Mouse (Mus musculus) heart, postnatal 0 days (tissue): ENCODE data around the gene Nop56. TPM values are rescaled to one million over a fixed set of nuclear protein-coding genes. Genes with fewer than 3 reads are reported as not detected.

Experiments used
- ATAC-seq: fragments of 200-750 bp; cut with Nextera tagmentation; 2 replicates; pipeline ENCODE4 v1.8.0; 2017; ENCODE audit warnings: low read depth, moderate number of reproducible peaks, moderate library complexity; ENCODE audit not compliant: insufficient read depth
- DNase-seq: peaks from one replicate; pipeline ENCODE4 v3.0.0-alpha.2; 2016; ENCODE audit warnings: low spot score
- H3K27ac ChIP-seq: fragments of 300-500 bp; sonication (generic); 2 replicates; pipeline ENCODE4 v1.5.1; 2014; ENCODE audit warnings: low read depth, mild to moderate bottlenecking
- H3K27me3 ChIP-seq: fragments of 300-500 bp; sonication (generic); 2 replicates; pipeline ENCODE4 v1.6.1; 2014; ENCODE audit warnings: low read length, mixed read lengths; ENCODE audit not compliant: control insufficient read depth, insufficient read depth
- H3K36me3 ChIP-seq: fragments of 300-500 bp; sonication (generic); replicated peaks from 2 replicates; pipeline ENCODE4 v1.6.1; 2014; ENCODE audit warnings: low read length, mixed read lengths; ENCODE audit not compliant: control insufficient read depth, insufficient read depth
- H3K4me1 ChIP-seq: fragments of 300-500 bp; sonication (generic); 2 replicates; pipeline ENCODE4 v1.6.1; 2014; ENCODE audit warnings: antibody characterized with exemption; ENCODE audit not compliant: control insufficient read depth, insufficient read depth
- H3K4me2 ChIP-seq: fragments of 300-500 bp; sonication (generic); 2 replicates; pipeline ENCODE4 v1.6.1; 2014; ENCODE audit warnings: low read depth, mild to moderate bottlenecking, low read length, moderate library complexity
- H3K4me3 ChIP-seq: fragments of 300-500 bp; sonication (generic); 2 replicates; pipeline ENCODE4 v1.5.1; 2014; ENCODE audit warnings: low read depth, low read length
- H3K9ac ChIP-seq: fragments of 300-500 bp; sonication (generic); replicated peaks from 2 replicates; pipeline ENCODE4 v1.6.1; 2014; ENCODE audit warnings: low read depth, low read length, mixed read lengths
- H3K9me3 ChIP-seq: fragments of 300-500 bp; sonication (generic); replicated peaks from 2 replicates; pipeline ENCODE4 v1.6.1; 2016; ENCODE audit warnings: low read length; ENCODE audit not compliant: control insufficient read depth
- CTCF ChIP-seq: IDR thresholded peaks from 2 replicates; pipeline ENCODE4 v1.5.1; 2016; ENCODE audit warnings: antibody characterized with exemption, control low read depth, low read depth
- EP300 ChIP-seq: IDR thresholded peaks from 2 replicates; pipeline ENCODE4 v1.6.1; 2016; ENCODE audit warnings: antibody characterized with exemption, low read depth
- WGBS: fragments of 180-500 bp; shearing (Covaris S2); extraction: QIAGEN DNeasy Blood & Tissue Kit; methylation state at CpG from one replicate; pipeline ENCODE4 v1.1.7; 2014; 5-methylcytosine and 5-hydroxymethylcytosine counted together
- polyA plus RNA-seq: library from polyadenylated mRNA; unstranded; fragments of >200 nt; fragmentation: Nextera tagmentation; extraction: Ambion mirVana; gene quantifications from 2 replicates; pipeline ENCODE4 v1.2.1, GENCODE M21; 2015
- total RNA-seq: library from RNA; depleted of rRNA; stranded (reverse); fragments of >200 nt; gene quantifications from 2 replicates; pipeline ENCODE4 v1.2.3, GENCODE M21; 2014; ENCODE audit warnings: low replicate concordance

Gene Nop56
- total and polyA plus RNA-seq, 2 experiments from 2014 or later = 50.9 to 57.6 TPM

DNA sequence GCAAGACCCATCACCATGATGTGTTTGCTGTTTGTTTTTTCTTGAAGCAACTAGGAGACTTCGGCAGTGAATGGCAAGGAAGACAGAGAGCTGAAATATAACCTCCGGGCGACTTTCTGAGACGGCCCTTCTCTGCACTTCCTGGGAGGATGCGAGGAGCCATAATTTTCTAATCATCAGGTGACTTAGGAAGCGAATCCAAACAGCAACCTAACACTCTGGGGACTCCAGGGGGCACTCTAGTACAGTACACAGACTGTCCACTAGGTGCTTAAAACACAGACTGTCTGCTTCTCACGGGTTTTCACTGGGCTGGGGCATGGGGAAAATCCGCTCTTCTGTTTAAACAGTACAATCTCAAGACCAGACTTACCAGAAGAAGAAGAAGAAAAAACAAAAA, 17.2 kb downstream of the Nop56 start:
- no peak overlapping the region for H3K4me3 ChIP-seq
- no peaks in the 10 kb centered on the region for H3K9me3 ChIP-seq
- TF ChIP-seq CTCF (peak; percentile 92), EP300 (no peak)
- peak overlapping the region; percentile 30; the same call in 1 of the 2 replicates for H3K4me2 ChIP-seq
- 9% methylated on average over 8 of the region's 8 CpGs for WGBS
- H3K27ac ChIP-seq = no peak overlapping the region
- no peak overlapping the region for H3K9ac ChIP-seq
- peaks cover 8% of the 10 kb centered on the region; the same call in 1 of the 2 replicates for H3K4me1 ChIP-seq
- no peaks in the 10 kb centered on the region for H3K36me3 ChIP-seq
- H3K27me3 ChIP-seq = peaks cover 28% of the 10 kb centered on the region
- DNase-seq = peak; percentile 84
- peak; percentile 80 for ATAC-seq

GRCm38 (mm10) chr2:130293009-130293408, 18.8 kb downstream of the Nop56 start:
- Histone ChIP-seq H3K4me2 (no peak overlapping the region), H3K9me3 (no peaks in the 10 kb centered on the region), H3K9ac (no peak overlapping the region), H3K27ac (no peak overlapping the region), H3K36me3 (no peaks in the 10 kb centered on the region), H3K4me1 (peaks cover 8% of the 10 kb centered on the region; the same call in 1 of the 2 replicates), H3K27me3 (peaks cover 42% of the 10 kb centered on the region), H3K4me3 (no peak overlapping the region)
- TF ChIP-seq EP300 (no peak), CTCF (no peak)
- WGBS = 53% methylated on average over 3 of the region's 3 CpGs
- ATAC-seq (no peak), DNase-seq (no peak)

DNA sequence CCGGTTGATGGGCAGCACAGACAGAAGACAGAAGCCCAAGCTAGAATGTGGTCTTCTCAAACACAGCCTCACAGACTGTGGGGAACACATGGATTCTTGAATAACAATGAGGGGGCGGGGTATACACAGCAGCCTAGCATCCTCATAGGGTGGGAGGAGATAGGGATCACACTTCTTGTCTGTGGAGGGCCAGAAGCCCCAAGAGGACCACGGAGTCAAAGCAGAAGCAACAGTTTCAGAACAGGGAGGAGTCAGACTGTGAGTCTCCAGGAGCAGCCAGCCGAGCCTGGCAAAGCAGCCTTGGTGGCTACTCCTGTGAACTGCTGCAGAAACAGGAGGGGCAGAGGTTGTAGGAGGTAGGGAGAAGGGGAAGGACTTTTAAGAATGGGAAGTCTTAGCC, 19.3 kb downstream of the Nop56 start:
- DNase-seq = no peak
- Histone ChIP-seq H3K4me2 (no peak overlapping the region), H3K27me3 (peaks cover 42% of the 10 kb centered on the region), H3K27ac (no peak overlapping the region), H3K9me3 (no peaks in the 10 kb centered on the region), H3K4me1 (peaks cover 8% of the 10 kb centered on the region; the same call in 1 of the 2 replicates), H3K4me3 (no peak overlapping the region), H3K36me3 (no peaks in the 10 kb centered on the region), H3K9ac (no peak overlapping the region)
- no peak for ATAC-seq
- WGBS = 12% methylated on average over 4 of the region's 4 CpGs
- TF ChIP-seq EP300 = no peak
- TF ChIP-seq CTCF = no peak

GRCm38 (mm10) chr2:130294218-130294935, 20.1 kb downstream of the Nop56 start:
- no peak for ATAC-seq
- no peak for DNase-seq

GRCm38 (mm10) chr2:130294936-130295277, 20.7 kb downstream of the Nop56 start, which contains the start of gene Ebf4:
TSS of gene Ebf4 (plus strand) at chr2:130295169.
- 1% methylated on average over 16 of the region's 39 CpGs for WGBS
- H3K4me3 ChIP-seq = peak within 1 kb of the TSS; percentile 56
- H3K27me3 ChIP-seq = peaks cover 42% of the 10 kb centered on the region
- H3K4me1 ChIP-seq = peaks cover 8% of the 10 kb centered on the region; the same call in 1 of the 2 replicates
- DNase-seq (no peak), ATAC-seq (peak; percentile 64)
- H3K36me3 ChIP-seq = no peaks in the 10 kb centered on the region
- no peaks in the 10 kb centered on the region for H3K9me3 ChIP-seq
- TF ChIP-seq EP300 = no peak
- no peak for TF ChIP-seq CTCF
- H3K27ac ChIP-seq = no peak within 1 kb of the TSS
- peak within 1 kb of the TSS; percentile 60 for H3K9ac ChIP-seq
- peak within 1 kb of the TSS; percentile 90 for H3K4me2 ChIP-seq

More at GRCm38 (mm10) chr2:130294218-130294935, 20.1 kb downstream of the Nop56 start:
- Histone ChIP-seq H3K27ac (no peak overlapping the region), H3K4me3 (peak overlapping the region; percentile 56), H3K4me2 (peak overlapping the region; percentile 90), H3K27me3 (peaks cover 42% of the 10 kb centered on the region), H3K9ac (peak overlapping the region; percentile 60), H3K36me3 (no peaks in the 10 kb centered on the region), H3K4me1 (peaks cover 8% of the 10 kb centered on the region; the same call in 1 of the 2 replicates), H3K9me3 (no peaks in the 10 kb centered on the region)
- 10% methylated on average over 20 of the region's 20 CpGs for WGBS
- TF ChIP-seq EP300 = no peak
- no peak for TF ChIP-seq CTCF
